Mouse (Mus musculus): ENCODE measurements around the gene Gm49711. TPM values are rescaled to one million over a fixed set of nuclear protein-coding genes. Genes with fewer than 3 reads are reported as not detected.

The Gm49711 gene
- polyA plus RNA-seq, 1 experiment, result not detected

DNA sequence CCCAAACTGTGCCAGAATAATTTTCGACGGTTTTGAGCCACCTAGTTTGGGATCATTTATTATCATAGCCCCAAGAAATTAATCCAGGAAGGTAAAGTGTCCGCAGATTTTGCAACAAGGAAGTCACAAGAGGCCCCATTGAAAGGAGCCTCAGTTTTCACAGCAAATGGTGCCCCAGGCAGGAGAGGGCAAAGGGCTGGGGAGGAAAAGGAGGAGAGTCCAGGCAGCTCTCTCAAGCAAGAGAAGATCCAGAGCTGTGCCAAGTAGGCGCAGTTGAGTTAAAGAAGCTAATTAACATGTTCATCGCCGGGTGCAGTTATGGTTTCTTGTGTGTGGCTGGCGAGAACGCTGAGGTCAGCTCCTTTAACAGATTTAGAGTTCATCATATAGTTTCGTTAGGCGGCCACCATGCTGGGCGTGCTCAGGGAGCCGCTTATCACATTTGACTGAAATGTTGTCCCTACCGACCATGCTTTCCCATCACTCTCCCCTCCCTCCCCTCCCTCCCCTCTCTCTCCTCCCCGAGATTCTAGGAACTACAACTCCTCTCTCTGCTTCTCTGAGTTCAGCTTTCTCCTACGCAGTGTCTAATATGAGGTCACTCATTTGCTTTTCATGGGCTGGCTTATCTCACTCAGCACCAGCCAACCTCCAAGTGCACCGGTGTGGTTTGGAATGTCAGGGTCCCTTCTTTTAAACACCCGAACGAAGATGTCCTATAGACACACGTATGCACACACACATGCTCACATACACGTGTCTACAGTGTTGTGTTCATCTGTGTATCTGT lies 35.4 kb upstream of the Gm49711 start:
- H3K27ac ChIP-seq (ENCODE audit: insufficient read depth, low read length), result no peak overlapping the region
- no peaks in the 10 kb centered on the region for H3K36me3 ChIP-seq (ENCODE audit: control insufficient read depth, insufficient read depth, low read length, poor library complexity, severe bottlenecking)
- H3K9ac ChIP-seq (ENCODE audit: low read depth, poor library complexity, severe bottlenecking), result no peak overlapping the region
- peaks cover 6% of the 10 kb centered on the region for H3K9me3 ChIP-seq (replicated peaks; ENCODE audit: control insufficient read depth, insufficient read depth, low read length, poor library complexity, severe bottlenecking)
- TF ChIP-seq CTCF (IDR thresholded peaks at IDR 0.05; ENCODE audit: low read depth, low read length), result no peak
- no peak for TF ChIP-seq POLR2A (IDR thresholded peaks at IDR 0.05; ENCODE audit: insufficient read depth, low read length)
- TF ChIP-seq EP300 (IDR thresholded peaks at IDR 0.05; ENCODE audit: insufficient read depth, low read depth, low read length), result no peak
- no peak overlapping the region for H3K4me3 ChIP-seq (ENCODE audit: low read depth, low read length)
- peaks cover 2% of the 10 kb centered on the region for H3K4me1 ChIP-seq (ENCODE audit: control insufficient read depth, insufficient read depth, low read length)
- H3K27me3 ChIP-seq (ENCODE audit: control insufficient read depth, insufficient read depth, low read length, poor library complexity, severe bottlenecking), result no peaks in the 10 kb centered on the region

- no peak overlapping the region for H3K27ac ChIP-seq (ENCODE audit: insufficient read depth, low read length)
- H3K36me3 ChIP-seq (ENCODE audit: control insufficient read depth, insufficient read depth, low read length, poor library complexity, severe bottlenecking), result no peaks in the 10 kb centered on the region
- H3K4me3 ChIP-seq (ENCODE audit: low read depth, low read length), result no peak overlapping the region
- no peaks in the 10 kb centered on the region for H3K9me3 ChIP-seq (replicated peaks; ENCODE audit: control insufficient read depth, insufficient read depth, low read length, poor library complexity, severe bottlenecking)
- H3K27me3 ChIP-seq (ENCODE audit: control insufficient read depth, insufficient read depth, low read length, poor library complexity, severe bottlenecking), result no peaks in the 10 kb centered on the region
- no peak for TF ChIP-seq CTCF (IDR thresholded peaks at IDR 0.05; ENCODE audit: low read depth, low read length)
- no peak for TF ChIP-seq EP300 (IDR thresholded peaks at IDR 0.05; ENCODE audit: insufficient read depth, low read depth, low read length)
- no peak for TF ChIP-seq POLR2A (IDR thresholded peaks at IDR 0.05; ENCODE audit: insufficient read depth, low read length)
- no peak overlapping the region for H3K9ac ChIP-seq (ENCODE audit: low read depth, poor library complexity, severe bottlenecking)
- H3K4me1 ChIP-seq (ENCODE audit: control insufficient read depth, insufficient read depth, low read length), result no peaks in the 10 kb centered on the region
Observed at GRCm38 (mm10) chr16:92033286-92033685, 24.8 kb upstream of the Gm49711 start.

DNA sequence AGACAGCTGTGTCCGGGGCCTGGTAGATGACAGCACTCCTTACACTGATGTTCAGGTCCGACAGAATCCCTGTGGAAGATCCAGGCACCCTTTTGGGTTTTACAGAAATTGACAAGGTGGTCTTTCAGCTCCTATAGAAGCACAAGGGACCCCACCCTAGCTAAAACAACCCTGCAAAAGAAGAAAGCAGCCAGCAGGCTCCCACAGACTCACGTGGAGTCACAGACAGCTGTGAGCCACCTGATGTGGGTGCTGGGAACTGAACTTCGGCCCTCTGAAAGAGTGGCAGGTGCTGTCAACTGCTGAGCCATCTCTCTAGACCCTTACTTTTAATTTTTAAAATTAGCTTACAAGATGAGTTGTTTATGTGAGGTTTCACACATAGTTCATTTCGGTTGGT lies 23.4 kb upstream of the Gm49711 start:
- H3K4me1 ChIP-seq (ENCODE audit: control insufficient read depth, insufficient read depth, low read length), result no peaks in the 10 kb centered on the region
- TF ChIP-seq EP300 (IDR thresholded peaks at IDR 0.05; ENCODE audit: insufficient read depth, low read depth, low read length) (no peak), POLR2A (IDR thresholded peaks at IDR 0.05; ENCODE audit: insufficient read depth, low read length) (no peak), CTCF (IDR thresholded peaks at IDR 0.05; ENCODE audit: low read depth, low read length) (no peak)
- no peak overlapping the region for H3K9ac ChIP-seq (ENCODE audit: low read depth, poor library complexity, severe bottlenecking)
- H3K36me3 ChIP-seq (ENCODE audit: control insufficient read depth, insufficient read depth, low read length, poor library complexity, severe bottlenecking), result no peaks in the 10 kb centered on the region
- no peak overlapping the region for H3K27ac ChIP-seq (ENCODE audit: insufficient read depth, low read length)
- no peak overlapping the region for H3K4me3 ChIP-seq (ENCODE audit: low read depth, low read length)
- H3K27me3 ChIP-seq (ENCODE audit: control insufficient read depth, insufficient read depth, low read length, poor library complexity, severe bottlenecking), result no peaks in the 10 kb centered on the region
- H3K9me3 ChIP-seq (replicated peaks; ENCODE audit: control insufficient read depth, insufficient read depth, low read length, poor library complexity, severe bottlenecking), result no peaks in the 10 kb centered on the region

GRCm38 (mm10) chr16:92036701-92037100 lies 21.4 kb upstream of the Gm49711 start:
- Histone ChIP-seq H3K4me3 (ENCODE audit: low read depth, low read length) (no peak overlapping the region), H3K36me3 (ENCODE audit: control insufficient read depth, insufficient read depth, low read length, poor library complexity, severe bottlenecking) (no peaks in the 10 kb centered on the region), H3K4me1 (ENCODE audit: control insufficient read depth, insufficient read depth, low read length) (no peaks in the 10 kb centered on the region), H3K9ac (ENCODE audit: low read depth, poor library complexity, severe bottlenecking) (no peak overlapping the region), H3K27ac (ENCODE audit: insufficient read depth, low read length) (no peak overlapping the region), H3K27me3 (ENCODE audit: control insufficient read depth, insufficient read depth, low read length, poor library complexity, severe bottlenecking) (no peaks in the 10 kb centered on the region), H3K9me3 (replicated peaks; ENCODE audit: control insufficient read depth, insufficient read depth, low read length, poor library complexity, severe bottlenecking) (no peaks in the 10 kb centered on the region)
- TF ChIP-seq CTCF (IDR thresholded peaks at IDR 0.05; ENCODE audit: low read depth, low read length) (no peak), POLR2A (IDR thresholded peaks at IDR 0.05; ENCODE audit: insufficient read depth, low read length) (no peak), EP300 (IDR thresholded peaks at IDR 0.05; ENCODE audit: insufficient read depth, low read depth, low read length) (no peak)

- Histone ChIP-seq H3K9me3 (replicated peaks; ENCODE audit: control insufficient read depth, insufficient read depth, low read length, poor library complexity, severe bottlenecking) (no peaks in the 10 kb centered on the region), H3K4me3 (ENCODE audit: low read depth, low read length) (no peak overlapping the region), H3K4me1 (ENCODE audit: control insufficient read depth, insufficient read depth, low read length) (no peaks in the 10 kb centered on the region), H3K36me3 (ENCODE audit: control insufficient read depth, insufficient read depth, low read length, poor library complexity, severe bottlenecking) (no peaks in the 10 kb centered on the region), H3K27me3 (ENCODE audit: control insufficient read depth, insufficient read depth, low read length, poor library complexity, severe bottlenecking) (no peaks in the 10 kb centered on the region), H3K27ac (ENCODE audit: insufficient read depth, low read length) (no peak overlapping the region), H3K9ac (ENCODE audit: low read depth, poor library complexity, severe bottlenecking) (no peak overlapping the region)
- no peak for TF ChIP-seq CTCF (IDR thresholded peaks at IDR 0.05; ENCODE audit: low read depth, low read length)
- no peak for TF ChIP-seq EP300 (IDR thresholded peaks at IDR 0.05; ENCODE audit: insufficient read depth, low read depth, low read length)
- no peak for TF ChIP-seq POLR2A (IDR thresholded peaks at IDR 0.05; ENCODE audit: insufficient read depth, low read length)
Observed at GRCm38 (mm10) chr16:92037891-92038607, 20.1 kb upstream of the Gm49711 start.

- H3K27ac ChIP-seq (ENCODE audit: insufficient read depth, low read length), result no peak overlapping the region
- no peaks in the 10 kb centered on the region for H3K4me1 ChIP-seq (ENCODE audit: control insufficient read depth, insufficient read depth, low read length)
- H3K9me3 ChIP-seq (replicated peaks; ENCODE audit: control insufficient read depth, insufficient read depth, low read length, poor library complexity, severe bottlenecking), result no peaks in the 10 kb centered on the region
- no peak overlapping the region for H3K9ac ChIP-seq (ENCODE audit: low read depth, poor library complexity, severe bottlenecking)
- H3K27me3 ChIP-seq (ENCODE audit: control insufficient read depth, insufficient read depth, low read length, poor library complexity, severe bottlenecking), result no peaks in the 10 kb centered on the region
- no peak overlapping the region for H3K4me3 ChIP-seq (ENCODE audit: low read depth, low read length)
- no peaks in the 10 kb centered on the region for H3K36me3 ChIP-seq (ENCODE audit: control insufficient read depth, insufficient read depth, low read length, poor library complexity, severe bottlenecking)
- no peak for TF ChIP-seq CTCF (IDR thresholded peaks at IDR 0.05; ENCODE audit: low read depth, low read length)
- no peak for TF ChIP-seq EP300 (IDR thresholded peaks at IDR 0.05; ENCODE audit: insufficient read depth, low read depth, low read length)
- TF ChIP-seq POLR2A (IDR thresholded peaks at IDR 0.05; ENCODE audit: insufficient read depth, low read length), result no peak
Observed at GRCm38 (mm10) chr16:92039421-92039820, 18.7 kb upstream of the Gm49711 start.
